Mouse (Mus musculus) liver, embryonic 11.5 days (tissue): Measurements from ENCODE around the gene 9530068E07Rik. TPM values are rescaled to one million over a fixed set of nuclear protein-coding genes. Genes with fewer than 3 reads are reported as not detected.

ENCODE experiments used
- ATAC-seq: fragments of 200-750 bp; cut with Nextera tagmentation; replicated peaks from 2 replicates; pipeline ENCODE4 v1.8.0; 2017; ENCODE audit warnings: moderate number of reproducible peaks, mild to moderate bottlenecking, moderate TSS enrichment, moderate library complexity; ENCODE audit not compliant: low FRiP score
- DNase-seq: peaks from one replicate; pipeline ENCODE4 v3.0.0-alpha.2; 2017; ENCODE audit warnings: low spot score
- H3K27ac ChIP-seq: fragments of 300-500 bp; sonication (generic); 2 replicates; pipeline ENCODE4 v1.5.1; 2014; ENCODE audit warnings: mild to moderate bottlenecking, low read depth, low read length, control low read depth
- H3K27me3 ChIP-seq: fragments of 300-500 bp; sonication (generic); replicated peaks from 2 replicates; pipeline ENCODE4 v1.6.1; 2014; ENCODE audit warnings: low read length, mixed read lengths; ENCODE audit not compliant: control insufficient read depth, insufficient read depth
- H3K36me3 ChIP-seq: fragments of 300-500 bp; sonication (generic); 2 replicates; pipeline ENCODE4 v1.6.1; 2014; ENCODE audit warnings: mild to moderate bottlenecking, low read length, moderate library complexity, mixed read lengths; ENCODE audit not compliant: control insufficient read depth, insufficient read depth
- H3K4me1 ChIP-seq: fragments of 300-500 bp; sonication (generic); replicated peaks from 2 replicates; pipeline ENCODE4 v1.6.1; 2014; ENCODE audit warnings: low read length, mixed read lengths; ENCODE audit not compliant: control insufficient read depth, insufficient read depth
- H3K4me2 ChIP-seq: fragments of 300-500 bp; sonication (generic); 2 replicates; pipeline ENCODE4 v1.6.1; 2014; ENCODE audit warnings: mild to moderate bottlenecking, control low read depth, moderate library complexity
- H3K4me3 ChIP-seq: fragments of 300-500 bp; sonication (generic); 2 replicates; pipeline ENCODE4 v1.5.1; 2014; ENCODE audit warnings: low read depth, low read length, control low read depth
- H3K9ac ChIP-seq: fragments of 300-500 bp; sonication (generic); 2 replicates; pipeline ENCODE4 v1.6.1; 2014; ENCODE audit warnings: low read depth, low read length, control low read depth
- H3K9me3 ChIP-seq: fragments of 300-500 bp; sonication (generic); 2 replicates; pipeline ENCODE4 v1.6.1; 2016; ENCODE audit warnings: low read length, inconsistent platforms, mixed read lengths; ENCODE audit not compliant: control insufficient read depth
- WGBS: fragments of 180-500 bp; shearing (Covaris S2); extraction: QIAGEN DNeasy Blood & Tissue Kit; methylation state at CpG from one replicate; pipeline ENCODE4 v1.1.7; 2014; 5-methylcytosine and 5-hydroxymethylcytosine counted together
- polyA plus RNA-seq: library from polyadenylated mRNA; unstranded; fragments of >200 nt; fragmentation: Nextera tagmentation; extraction: Ambion mirVana; gene quantifications from 2 replicates; pipeline ENCODE4 v1.2.1, GENCODE M21; 2014

Gene 9530068E07Rik
- polyA plus RNA-seq, 1 experiment from 2014 or later: 124 TPM

- Histone ChIP-seq H3K4me3 (no peak overlapping the region), H3K27me3 (no peaks in the 10 kb centered on the region), H3K4me1 (no peaks in the 10 kb centered on the region), H3K27ac (no peak overlapping the region), H3K4me2 (no peak overlapping the region), H3K9ac (no peak overlapping the region), H3K9me3 (no peaks in the 10 kb centered on the region), H3K36me3 (no peaks in the 10 kb centered on the region)
- DNase-seq (no peak), ATAC-seq (no peak)
- 70% methylated on average over 12 of the region's 12 CpGs for WGBS
Measured at GRCm38 (mm10) chr11:52420296-52421052, 24.2 kb downstream of the 9530068E07Rik start.

- no peaks in the 10 kb centered on the region for H3K9me3 ChIP-seq
- no peak overlapping the region for H3K4me3 ChIP-seq
- no peaks in the 10 kb centered on the region for H3K4me1 ChIP-seq
- H3K27me3 ChIP-seq: no peaks in the 10 kb centered on the region
- 38% methylated on average over 12 of the region's 12 CpGs for WGBS
- no peak overlapping the region for H3K4me2 ChIP-seq
- DNase-seq (peak; percentile 54), ATAC-seq (no peak)
- H3K9ac ChIP-seq: no peak overlapping the region
- H3K27ac ChIP-seq: no peak overlapping the region
- H3K36me3 ChIP-seq: no peaks in the 10 kb centered on the region
Measured at GRCm38 (mm10) chr11:52421053-52421778, 25.0 kb downstream of the 9530068E07Rik start.

GRCm38 (mm10) chr11:52429440-52429839, 33.2 kb downstream of the 9530068E07Rik start:
- H3K36me3 ChIP-seq: no peaks in the 10 kb centered on the region
- no peak for ATAC-seq
- H3K9me3 ChIP-seq: no peaks in the 10 kb centered on the region
- H3K4me1 ChIP-seq: no peaks in the 10 kb centered on the region
- DNase-seq: no peak
- H3K27me3 ChIP-seq: no peaks in the 10 kb centered on the region
- no peak overlapping the region for H3K4me2 ChIP-seq
- WGBS: 69% methylated on average over 6 of the region's 6 CpGs
- H3K27ac ChIP-seq: no peak overlapping the region
- H3K9ac ChIP-seq: no peak overlapping the region
- no peak overlapping the region for H3K4me3 ChIP-seq

GRCm38 (mm10) chr11:52431594-52431993, 35.4 kb downstream of the 9530068E07Rik start:
- DNase-seq: no peak
- H3K27ac ChIP-seq: no peak overlapping the region
- 0 out of 2 replicates have a peak, but pooled peaks cover under 1% of the 10 kb centered on the region for H3K27me3 ChIP-seq
- WGBS: 70% methylated on average over 5 of the region's 5 CpGs
- H3K9me3 ChIP-seq: no peaks in the 10 kb centered on the region
- H3K36me3 ChIP-seq: no peaks in the 10 kb centered on the region
- no peak overlapping the region for H3K4me2 ChIP-seq
- no peaks in the 10 kb centered on the region for H3K4me1 ChIP-seq
- no peak overlapping the region for H3K9ac ChIP-seq
- H3K4me3 ChIP-seq: no peak overlapping the region
- ATAC-seq: no peak

GRCm38 (mm10) chr11:52432148-52432547, 35.9 kb downstream of the 9530068E07Rik start:
- Histone ChIP-seq H3K9me3 (no peaks in the 10 kb centered on the region), H3K27me3 (peaks cover 6% of the 10 kb centered on the region; the same call in 1 of the 2 replicates), H3K27ac (no peak overlapping the region), H3K36me3 (no peaks in the 10 kb centered on the region), H3K4me3 (no peak overlapping the region), H3K4me1 (no peaks in the 10 kb centered on the region), H3K4me2 (no peak overlapping the region), H3K9ac (no peak overlapping the region)
- ATAC-seq: no peak
- 83% methylated on average over 5 of the region's 5 CpGs for WGBS
- DNase-seq: no peak

- Histone ChIP-seq H3K9ac (no peak overlapping the region), H3K36me3 (no peaks in the 10 kb centered on the region), H3K9me3 (no peaks in the 10 kb centered on the region), H3K4me2 (no peak overlapping the region), H3K4me1 (no peaks in the 10 kb centered on the region), H3K27ac (no peak overlapping the region), H3K4me3 (no peak overlapping the region), H3K27me3 (peaks cover 6% of the 10 kb centered on the region; the same call in 1 of the 2 replicates)
- 85% methylated on average over 8 of the region's 8 CpGs for WGBS
- no peak for ATAC-seq
- DNase-seq: no peak
Measured at GRCm38 (mm10) chr11:52433076-52433796, 37.0 kb downstream of the 9530068E07Rik start.

- no peak overlapping the region for H3K4me2 ChIP-seq
- H3K27me3 ChIP-seq: peaks cover 6% of the 10 kb centered on the region; the same call in 1 of the 2 replicates
- DNase-seq (no peak), ATAC-seq (no peak)
- H3K27ac ChIP-seq: no peak overlapping the region
- no peak overlapping the region for H3K9ac ChIP-seq
- no peaks in the 10 kb centered on the region for H3K4me1 ChIP-seq
- no peaks in the 10 kb centered on the region for H3K36me3 ChIP-seq
- no peaks in the 10 kb centered on the region for H3K9me3 ChIP-seq
- no peak overlapping the region for H3K4me3 ChIP-seq
- 54% methylated on average over 2 of the region's 2 CpGs for WGBS
Measured at GRCm38 (mm10) chr11:52433797-52434195, 37.6 kb downstream of the 9530068E07Rik start.

- Histone ChIP-seq H3K27me3 (peaks cover 6% of the 10 kb centered on the region; the same call in 1 of the 2 replicates), H3K36me3 (no peaks in the 10 kb centered on the region), H3K9me3 (no peaks in the 10 kb centered on the region), H3K4me3 (no peak overlapping the region), H3K4me2 (no peak overlapping the region), H3K9ac (no peak overlapping the region), H3K27ac (no peak overlapping the region), H3K4me1 (no peaks in the 10 kb centered on the region)
- ATAC-seq (no peak), DNase-seq (no peak)
- WGBS: 86% methylated on average over 5 of the region's 5 CpGs
Measured at GRCm38 (mm10) chr11:52435466-52435865, 39.2 kb downstream of the 9530068E07Rik start.
